Mouse (Mus musculus): ENCODE measurements around the gene Zfp607a.

- no peak for TF ChIP-seq CTCF (IDR thresholded peaks at IDR 0.05; ENCODE audit: low read depth)
- no peak for TF ChIP-seq EP300 (IDR thresholded peaks at IDR 0.05; ENCODE audit: low read depth)
Observed at GRCm38 (mm10) chr7:27837896-27838295, 19.4 kb upstream of the Zfp607a start.
